Mouse (Mus musculus) midbrain, embryonic 14.5 days (tissue): ENCODE measurements around the gene Tmem135. TPM values are rescaled to one million over a fixed set of nuclear protein-coding genes. Genes with fewer than 3 reads are reported as not detected.

Source experiments
- ATAC-seq: fragments of 200-750 bp; cut with Nextera tagmentation; 2 replicates; pipeline ENCODE4 v1.8.0; 2017; ENCODE audit warnings: moderate number of reproducible peaks, moderate library complexity; ENCODE audit not compliant: low FRiP score, low TSS enrichment
- DNase-seq: peaks from one replicate; pipeline ENCODE4 v3.0.0-alpha.2; 2015
- H3K27ac ChIP-seq: fragments of 300-500 bp; sonication (generic); replicated peaks from 2 replicates; pipeline ENCODE4 v1.5.1; 2014; ENCODE audit warnings: mild to moderate bottlenecking, low read depth, low read length, moderate library complexity
- H3K27me3 ChIP-seq: fragments of 300-500 bp; sonication (generic); 2 replicates; pipeline ENCODE4 v1.6.1; 2014; ENCODE audit warnings: low read length, control low read depth, mixed read lengths; ENCODE audit not compliant: control insufficient read depth, insufficient read depth
- H3K36me3 ChIP-seq: fragments of 300-500 bp; sonication (generic); 2 replicates; pipeline ENCODE4 v1.6.1; 2014; ENCODE audit warnings: low read length, control low read depth; ENCODE audit not compliant: control insufficient read depth, insufficient read depth
- H3K4me1 ChIP-seq: fragments of 300-500 bp; sonication (generic); 2 replicates; pipeline ENCODE4 v1.6.1; 2014; ENCODE audit warnings: mild to moderate bottlenecking, antibody characterized with exemption, low read length, control low read depth; ENCODE audit not compliant: control insufficient read depth, insufficient read depth
- H3K4me2 ChIP-seq: fragments of 300-500 bp; sonication (generic); 2 replicates; pipeline ENCODE4 v1.6.1; 2014; ENCODE audit warnings: mild to moderate bottlenecking, low read length, moderate library complexity
- H3K4me3 ChIP-seq: fragments of 300-500 bp; sonication (generic); replicated peaks from 2 replicates; pipeline ENCODE4 v1.5.1; 2014; ENCODE audit warnings: low read depth, low read length
- H3K9ac ChIP-seq: fragments of 300-500 bp; sonication (generic); replicated peaks from 2 replicates; pipeline ENCODE4 v1.6.1; 2014; ENCODE audit warnings: mild to moderate bottlenecking, low read length, moderate library complexity
- H3K9me3 ChIP-seq: fragments of 300-500 bp; sonication (generic); 2 replicates; pipeline ENCODE4 v1.6.1; 2016; ENCODE audit warnings: low read length, control low read depth, mixed read lengths; ENCODE audit not compliant: control insufficient read depth
- WGBS: fragments of 180-500 bp; shearing (Covaris S2); extraction: QIAGEN DNeasy Blood & Tissue Kit; methylation state at CpG from one replicate; pipeline ENCODE4 v1.1.7; 2014; 5-methylcytosine and 5-hydroxymethylcytosine counted together
- polyA plus RNA-seq: library from polyadenylated mRNA; unstranded; fragments of >200 nt; fragmentation: Nextera tagmentation; extraction: Ambion mirVana; gene quantifications from 2 replicates; pipeline ENCODE4 v1.2.1, GENCODE M21; 2014

Gene Tmem135
- polyA plus RNA-seq, 1 experiment from 2014 or later, result 26.4 TPM

DNA sequence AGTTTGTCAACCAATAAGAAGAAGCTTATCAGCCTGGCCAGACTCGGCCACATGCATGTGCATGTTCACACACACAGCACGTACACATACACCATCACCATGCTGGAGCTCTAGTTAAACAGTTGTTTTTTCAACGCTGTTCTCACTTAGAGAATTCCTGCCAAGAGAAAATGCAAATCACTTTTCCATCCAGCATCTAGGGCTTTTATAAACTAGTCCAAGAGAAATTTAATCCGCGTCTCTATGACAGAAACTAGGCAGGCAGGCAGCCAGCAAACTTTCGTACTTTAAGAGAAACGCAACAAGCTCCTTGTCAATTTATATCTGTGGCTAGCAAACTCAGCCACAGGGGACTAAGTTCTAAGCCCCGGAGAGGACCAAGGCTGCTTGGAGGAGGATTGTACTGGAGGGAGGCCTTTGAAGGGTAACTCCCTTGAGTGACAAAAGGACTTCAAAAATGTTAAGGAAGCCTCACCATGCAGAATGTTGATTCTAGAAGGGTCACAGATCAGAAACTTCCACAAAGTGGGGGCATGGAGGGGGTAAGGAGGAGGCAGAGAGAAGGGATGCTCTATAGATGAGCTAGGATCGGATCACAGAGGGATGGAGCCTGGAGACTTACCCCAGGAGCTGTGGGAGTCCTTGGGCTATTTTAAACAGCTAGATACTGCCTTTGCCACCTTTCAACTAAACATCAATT lies 29.3 kb upstream of the Tmem135 start:
- Histone ChIP-seq H3K4me1 (no peaks in the 10 kb centered on the region), H3K9me3 (no peaks in the 10 kb centered on the region), H3K27me3 (no peaks in the 10 kb centered on the region), H3K4me2 (no peak overlapping the region), H3K4me3 (no peak overlapping the region), H3K9ac (no peak overlapping the region), H3K27ac (no peak overlapping the region), H3K36me3 (no peaks in the 10 kb centered on the region)
- 66% methylated on average over 9 of the region's 9 CpGs for WGBS
- peak; percentile 19 for DNase-seq
- no peak for ATAC-seq

DNA sequence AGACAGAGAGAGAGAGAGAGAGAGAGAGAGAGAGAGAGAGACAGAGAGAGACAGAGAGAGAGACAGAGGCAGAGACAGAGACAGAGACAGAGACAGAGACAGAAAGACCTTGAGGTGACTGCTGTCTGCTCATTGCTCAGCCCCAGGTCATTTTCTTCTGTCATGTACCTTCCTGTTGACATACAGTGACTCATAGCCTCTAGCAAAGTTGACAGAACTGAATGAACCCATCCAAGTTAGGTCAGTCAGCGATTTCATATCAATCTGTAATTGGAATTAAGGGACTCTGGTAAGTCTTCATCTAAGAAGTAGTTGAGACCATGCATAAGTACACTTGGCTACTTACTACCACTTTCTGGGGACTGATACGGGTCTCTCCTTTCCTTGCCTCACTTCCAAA lies 27.2 kb upstream of the Tmem135 start:
- Histone ChIP-seq H3K27me3 (no peaks in the 10 kb centered on the region), H3K9ac (no peak overlapping the region), H3K4me3 (no peak overlapping the region), H3K4me1 (no peaks in the 10 kb centered on the region), H3K36me3 (no peaks in the 10 kb centered on the region), H3K9me3 (no peaks in the 10 kb centered on the region), H3K27ac (no peak overlapping the region), H3K4me2 (no peak overlapping the region)
- DNase-seq, result no peak
- ATAC-seq, result no peak
- 94% methylated on average over 2 of the region's 2 CpGs for WGBS

DNA sequence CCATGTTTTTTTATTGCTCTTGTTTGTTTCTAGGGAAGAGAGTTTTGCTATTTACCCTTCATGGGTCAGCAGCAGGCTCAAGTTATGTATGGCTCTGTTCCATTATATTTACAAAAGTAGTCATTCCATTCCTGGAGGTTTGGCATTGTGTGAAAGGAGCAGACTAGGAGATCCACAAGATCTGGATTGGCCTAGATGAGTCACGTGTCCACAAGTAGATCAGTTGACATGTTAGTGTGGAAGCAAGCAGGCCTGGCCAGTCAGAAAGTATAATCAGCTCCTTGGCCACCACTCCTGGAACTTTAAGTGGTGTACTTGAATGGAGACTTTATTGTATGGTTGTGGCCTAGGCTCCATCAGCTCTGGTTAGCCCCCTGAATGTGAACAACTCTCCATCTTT lies 25.3 kb upstream of the Tmem135 start:
- WGBS, result 82% methylated on average over 1 of the region's 1 CpGs
- no peak for DNase-seq
- Histone ChIP-seq H3K27me3 (no peaks in the 10 kb centered on the region), H3K4me1 (no peaks in the 10 kb centered on the region), H3K9ac (no peak overlapping the region), H3K9me3 (no peaks in the 10 kb centered on the region), H3K4me2 (no peak overlapping the region), H3K36me3 (no peaks in the 10 kb centered on the region), H3K27ac (no peak overlapping the region), H3K4me3 (no peak overlapping the region)
- ATAC-seq, result no peak

DNA sequence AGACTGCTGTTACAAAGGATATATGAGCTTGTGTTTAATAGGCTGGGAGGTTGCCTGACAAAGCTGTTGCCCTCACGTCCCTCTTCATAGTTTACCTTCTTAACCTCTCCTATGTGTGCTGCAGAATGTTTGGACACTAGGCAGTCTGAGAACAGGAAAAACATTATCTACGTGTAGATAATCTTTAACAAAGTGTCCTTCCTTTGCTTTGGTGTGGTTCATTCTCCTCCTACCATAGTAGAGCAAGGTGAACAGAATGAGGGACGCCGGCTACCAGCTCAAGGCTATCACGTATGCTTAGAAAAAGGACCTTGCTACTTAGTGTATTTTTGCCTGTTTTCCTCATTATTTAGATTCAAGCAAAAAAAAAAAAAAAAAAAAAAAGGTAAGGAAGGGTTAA lies 24.8 kb upstream of the Tmem135 start:
- DNase-seq (no peak), ATAC-seq (no peak)
- no peaks in the 10 kb centered on the region for H3K4me1 ChIP-seq
- 92% methylated on average over 5 of the region's 5 CpGs for WGBS
- no peak overlapping the region for H3K27ac ChIP-seq
- H3K27me3 ChIP-seq, result no peaks in the 10 kb centered on the region
- H3K9ac ChIP-seq, result no peak overlapping the region
- no peaks in the 10 kb centered on the region for H3K9me3 ChIP-seq
- no peaks in the 10 kb centered on the region for H3K36me3 ChIP-seq
- H3K4me2 ChIP-seq, result no peak overlapping the region
- no peak overlapping the region for H3K4me3 ChIP-seq

DNA sequence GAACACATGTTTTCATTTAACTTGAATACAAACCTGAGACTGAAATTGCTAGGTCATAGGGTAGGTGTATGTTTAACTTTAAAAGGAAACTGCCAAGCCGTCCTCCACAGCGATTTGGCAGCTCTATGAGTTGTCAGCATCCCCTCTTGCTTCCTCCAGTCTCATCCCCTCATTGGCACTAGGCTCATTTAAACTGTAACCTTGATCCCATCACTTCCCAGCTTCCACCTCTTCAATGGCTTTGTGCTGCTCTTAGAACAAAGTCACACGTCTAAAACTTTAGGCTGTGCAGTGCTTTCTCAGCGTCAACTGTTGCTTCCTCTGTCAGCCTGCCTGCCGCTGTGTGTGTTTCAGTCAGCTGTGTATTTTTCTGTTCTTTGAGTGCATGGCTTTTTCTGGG lies 23.1 kb upstream of the Tmem135 start:
- ATAC-seq (no peak), DNase-seq (no peak)
- Histone ChIP-seq H3K4me3 (no peak overlapping the region), H3K9me3 (no peaks in the 10 kb centered on the region), H3K27me3 (no peaks in the 10 kb centered on the region), H3K9ac (no peak overlapping the region), H3K4me1 (no peaks in the 10 kb centered on the region), H3K36me3 (no peaks in the 10 kb centered on the region), H3K27ac (no peak overlapping the region), H3K4me2 (no peak overlapping the region)
- WGBS, result 59% methylated on average over 5 of the region's 5 CpGs

DNA sequence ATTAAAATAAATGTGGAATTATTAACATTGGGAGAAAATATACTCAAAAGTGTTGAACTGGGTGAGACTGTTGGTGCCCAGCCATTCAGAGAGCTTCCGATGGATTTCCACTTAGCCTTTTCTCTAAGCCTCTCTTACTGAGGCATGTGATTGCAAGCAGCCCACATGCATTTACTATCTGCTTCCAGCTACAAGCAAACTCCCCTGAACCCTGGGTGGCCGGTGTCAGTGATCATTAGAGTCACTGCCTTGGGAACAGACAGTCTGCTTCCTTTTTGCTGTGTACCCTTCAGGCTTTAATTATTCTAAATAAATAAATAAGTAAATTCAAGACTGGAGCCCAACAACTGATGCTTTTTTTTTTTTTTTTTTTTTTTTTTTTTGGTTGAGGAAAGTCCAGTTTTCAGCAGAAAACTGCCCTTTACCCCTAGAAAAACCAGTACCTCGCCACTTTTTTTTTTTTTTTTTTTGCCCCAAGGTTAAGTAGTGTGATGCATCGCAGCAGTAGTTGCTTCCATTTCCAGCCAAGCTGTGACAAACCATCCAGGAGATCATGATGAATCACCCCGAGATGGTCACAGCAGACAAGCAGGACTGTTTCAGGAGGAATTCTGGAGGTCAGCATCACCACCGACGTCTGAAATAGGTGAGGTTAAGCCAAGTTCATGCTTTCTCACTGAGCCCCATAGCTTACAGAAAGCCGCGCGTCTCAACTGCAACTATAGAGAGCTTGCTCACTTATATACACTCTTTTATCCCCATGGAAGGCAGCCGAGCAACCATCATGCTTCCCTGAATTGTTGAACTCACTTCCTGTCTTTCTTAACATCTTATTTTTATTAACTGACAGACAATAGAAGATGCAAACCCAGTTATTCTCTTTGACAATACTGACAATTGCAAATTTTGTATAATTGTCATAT lies 22.0 kb upstream of the Tmem135 start:
- H3K9me3 ChIP-seq, result no peaks in the 10 kb centered on the region
- no peak overlapping the region for H3K9ac ChIP-seq
- no peak overlapping the region for H3K4me2 ChIP-seq
- WGBS, result 81% methylated on average over 11 of the region's 11 CpGs
- no peaks in the 10 kb centered on the region for H3K36me3 ChIP-seq
- ATAC-seq (no peak), DNase-seq (no peak)
- no peaks in the 10 kb centered on the region for H3K27me3 ChIP-seq
- no peak overlapping the region for H3K4me3 ChIP-seq
- H3K27ac ChIP-seq, result no peak overlapping the region
- H3K4me1 ChIP-seq, result no peaks in the 10 kb centered on the region

DNA sequence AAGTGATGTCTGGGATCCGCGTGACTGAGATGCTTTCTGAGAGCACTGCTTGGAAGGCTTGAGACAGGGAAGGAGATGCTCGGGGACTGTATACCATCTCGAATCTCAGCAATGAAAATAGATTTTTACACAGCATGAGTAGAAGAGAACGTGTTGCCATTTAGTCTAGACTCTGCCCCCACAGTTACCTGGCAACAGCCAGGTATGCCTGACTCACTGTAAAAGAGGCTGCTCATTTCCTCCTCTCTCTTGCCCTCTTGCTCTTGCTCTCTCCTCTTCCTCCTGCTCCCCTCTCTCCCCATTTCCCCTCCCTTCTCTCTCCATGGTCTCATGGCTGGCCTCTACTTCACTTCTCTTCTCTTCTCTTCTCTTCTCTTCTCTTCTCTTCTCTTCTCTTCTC lies 20.6 kb upstream of the Tmem135 start:
- H3K27me3 ChIP-seq, result no peaks in the 10 kb centered on the region
- no peak overlapping the region for H3K9ac ChIP-seq
- H3K36me3 ChIP-seq, result no peaks in the 10 kb centered on the region
- H3K9me3 ChIP-seq, result no peaks in the 10 kb centered on the region
- H3K4me1 ChIP-seq, result no peaks in the 10 kb centered on the region
- H3K4me3 ChIP-seq, result no peak overlapping the region
- DNase-seq (no peak), ATAC-seq (no peak)
- H3K27ac ChIP-seq, result no peak overlapping the region
- WGBS, result 87% methylated on average over 5 of the region's 5 CpGs
- no peak overlapping the region for H3K4me2 ChIP-seq

DNA sequence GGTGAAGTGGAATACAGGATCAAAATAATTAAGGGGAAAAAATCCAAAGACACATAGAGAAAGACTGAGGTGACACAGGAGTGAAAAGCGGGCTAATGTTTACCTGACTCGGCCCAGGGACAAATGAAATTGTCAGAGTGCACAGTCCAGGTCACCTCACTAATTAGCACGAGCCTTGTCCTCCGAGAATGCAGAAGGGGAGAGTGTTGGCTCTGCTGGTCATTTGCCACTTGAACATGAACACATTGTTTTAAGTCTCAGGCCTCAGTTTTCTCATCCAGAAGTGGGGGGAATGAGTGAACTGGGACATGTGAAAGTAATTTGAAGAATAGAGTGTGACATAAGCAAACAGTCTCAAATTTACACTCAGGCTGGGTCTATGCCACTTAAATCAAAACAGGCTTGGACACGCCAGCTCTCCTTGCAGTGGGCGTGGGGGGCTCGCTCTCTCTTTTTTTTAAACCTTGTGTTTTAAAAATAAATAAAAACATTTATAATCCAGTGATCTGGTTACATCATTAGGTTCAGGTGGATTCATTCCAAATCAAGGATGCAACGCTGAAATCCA lies 19.8 kb upstream of the Tmem135 start:
- Histone ChIP-seq H3K27me3 (no peaks in the 10 kb centered on the region), H3K4me1 (no peaks in the 10 kb centered on the region), H3K9me3 (no peaks in the 10 kb centered on the region), H3K36me3 (no peaks in the 10 kb centered on the region), H3K9ac (no peak overlapping the region), H3K27ac (no peak overlapping the region), H3K4me3 (no peak overlapping the region), H3K4me2 (no peak overlapping the region)
- 78% methylated on average over 8 of the region's 8 CpGs for WGBS
- DNase-seq, result no peak
- ATAC-seq, result no peak
